Mouse (Mus musculus): Measurements from ENCODE around the gene Gm11444.

- TF ChIP-seq CTCF (IDR thresholded peaks at IDR 0.05; ENCODE audit: borderline replicate concordance, insufficient read depth, low read length) (no peak), POLR2A (IDR thresholded peaks at IDR 0.05; ENCODE audit: low read depth, low read length) (no peak)
These were observed 39.1 kb upstream of the Gm11444 start for GRCm38 (mm10) chr11:85889056-85889729.
